Mouse (Mus musculus) kidney, postnatal 0 days (tissue): ENCODE measurements around the gene Ankrd22. TPM values are rescaled to one million over a fixed set of nuclear protein-coding genes. Genes with fewer than 3 reads are reported as not detected.

Source experiments
- ATAC-seq: fragments of 200-750 bp; cut with Nextera tagmentation; replicated peaks from 2 replicates; pipeline ENCODE4 v1.8.0; 2017; ENCODE audit warnings: low read depth, moderate number of reproducible peaks, moderate TSS enrichment, moderate library complexity; ENCODE audit not compliant: low FRiP score
- DNase-seq: peaks from one replicate; pipeline ENCODE4 v3.0.0-alpha.2; 2016; ENCODE audit warnings: low spot score
- H3K27ac ChIP-seq: fragments of 300-500 bp; sonication (generic); 2 replicates; pipeline ENCODE4 v1.5.1; 2014; ENCODE audit warnings: mild to moderate bottlenecking
- H3K27me3 ChIP-seq: fragments of 300-500 bp; sonication (generic); 2 replicates; pipeline ENCODE4 v1.6.1; 2014; ENCODE audit warnings: low read length, mixed read lengths; ENCODE audit not compliant: insufficient read depth
- H3K36me3 ChIP-seq: fragments of 300-500 bp; sonication (generic); 2 replicates; pipeline ENCODE4 v1.6.1; 2014; ENCODE audit warnings: low read length, mixed read lengths; ENCODE audit not compliant: insufficient read depth
- H3K4me1 ChIP-seq: fragments of 300-500 bp; sonication (generic); replicated peaks from 2 replicates; pipeline ENCODE4 v1.6.1; 2014; ENCODE audit warnings: antibody characterized with exemption, low read length, mixed read lengths; ENCODE audit not compliant: insufficient read depth
- H3K4me2 ChIP-seq: fragments of 300-500 bp; sonication (generic); 2 replicates; pipeline ENCODE4 v1.6.1; 2014; ENCODE audit warnings: mild to moderate bottlenecking, low read length, moderate library complexity, mixed read lengths
- H3K4me3 ChIP-seq: fragments of 300-500 bp; sonication (generic); replicated peaks from 2 replicates; pipeline ENCODE4 v1.5.1; 2014; ENCODE audit warnings: low read depth, low read length
- H3K9ac ChIP-seq: fragments of 300-500 bp; sonication (generic); 2 replicates; pipeline ENCODE4 v1.6.1; 2014; ENCODE audit warnings: low read depth, low read length
- H3K9me3 ChIP-seq: fragments of 300-500 bp; sonication (generic); replicated peaks from 2 replicates; pipeline ENCODE4 v1.6.1; 2016; ENCODE audit warnings: low read length, inconsistent platforms, mixed read lengths
- CTCF ChIP-seq: IDR thresholded peaks from 2 replicates; pipeline ENCODE4 v1.5.1; 2016; ENCODE audit warnings: antibody characterized with exemption, low read depth, mild to moderate bottlenecking, moderate library complexity
- WGBS: fragments of 180-500 bp; shearing (Covaris S2); extraction: QIAGEN DNeasy Blood & Tissue Kit; methylation state at CpG from one replicate; pipeline ENCODE4 v1.1.7; 2014; 5-methylcytosine and 5-hydroxymethylcytosine counted together
- polyA plus RNA-seq: library from polyadenylated mRNA; unstranded; fragments of >200 nt; fragmentation: Nextera tagmentation; extraction: Ambion mirVana; gene quantifications from 2 replicates; pipeline ENCODE4 v1.2.1, GENCODE M21; 2015

The Ankrd22 gene
- polyA plus RNA-seq, 1 experiment from 2014 or later = 0.14 TPM

DNA sequence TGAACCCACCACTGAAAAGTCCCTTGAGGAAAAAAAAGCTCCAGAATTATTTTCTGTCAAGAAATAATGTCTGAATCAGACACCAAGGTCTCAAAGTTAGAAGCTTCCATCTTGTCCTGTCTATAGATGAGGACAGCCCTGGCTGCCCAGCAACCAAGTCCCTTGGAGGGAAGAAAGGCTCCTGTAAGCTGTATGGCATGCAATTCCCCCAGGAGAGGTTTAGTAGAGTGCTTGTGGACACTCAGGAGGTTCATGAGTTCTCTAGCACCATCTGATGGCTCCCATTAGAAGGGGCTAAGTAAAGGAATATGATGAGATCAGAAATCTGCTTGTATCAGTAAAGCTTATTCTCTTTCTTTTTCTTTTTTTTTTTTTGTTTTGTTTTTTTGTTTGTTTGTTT, 3.3 kb upstream of the Ankrd22 start:
- TF ChIP-seq CTCF = no peak
- no peak overlapping the region for H3K9ac ChIP-seq
- no peaks in the 10 kb centered on the region for H3K27me3 ChIP-seq
- no peaks in the 10 kb centered on the region for H3K9me3 ChIP-seq
- H3K36me3 ChIP-seq = no peaks in the 10 kb centered on the region
- DNase-seq = no peak
- H3K4me1 ChIP-seq = no peaks in the 10 kb centered on the region
- H3K4me3 ChIP-seq = no peak overlapping the region
- no peak for ATAC-seq
- no peak overlapping the region for H3K4me2 ChIP-seq
- no peak overlapping the region for H3K27ac ChIP-seq

DNA sequence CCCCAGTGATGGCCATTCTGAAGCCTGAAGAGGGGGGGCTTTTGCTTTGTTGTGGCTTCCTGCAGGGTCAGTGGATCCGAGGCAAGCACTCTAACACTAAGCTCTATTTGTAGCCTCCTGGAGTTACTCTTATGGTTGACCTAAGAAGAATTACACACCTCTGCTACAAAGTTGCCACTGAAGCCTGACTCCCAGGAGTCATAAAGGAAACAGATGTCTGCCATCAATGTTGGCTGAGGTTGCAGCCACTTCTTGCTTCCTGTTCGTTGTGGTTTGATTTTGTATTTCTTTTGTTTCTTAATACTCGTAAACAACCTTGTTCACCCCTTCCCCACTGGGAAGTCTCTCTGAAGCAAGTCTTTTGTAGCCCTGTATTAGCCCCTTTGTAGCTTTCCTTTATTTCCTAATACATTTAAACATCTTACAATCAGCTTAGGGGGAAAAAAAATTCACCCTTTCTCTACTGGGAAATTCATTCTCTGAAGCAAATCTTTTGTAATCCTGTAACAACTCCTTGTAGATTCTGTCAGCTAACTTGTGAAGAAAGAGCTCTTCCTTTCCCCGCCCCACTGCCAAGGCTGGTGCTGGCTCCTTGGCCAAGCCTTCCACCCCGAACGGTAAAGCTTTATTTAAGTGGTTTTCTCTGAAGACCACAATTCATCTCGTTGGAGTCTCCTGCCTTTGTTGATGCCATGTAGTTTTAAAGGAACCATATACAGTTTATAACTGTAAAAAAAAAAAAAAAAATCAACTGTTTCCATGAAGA, 2.2 kb upstream of the Ankrd22 start:
- no peaks in the 10 kb centered on the region for H3K36me3 ChIP-seq
- H3K4me3 ChIP-seq = no peak overlapping the region
- no peaks in the 10 kb centered on the region for H3K27me3 ChIP-seq
- 41% methylated on average over 7 of the region's 7 CpGs for WGBS
- no peak overlapping the region for H3K9ac ChIP-seq
- DNase-seq (peak; percentile 32), ATAC-seq (no peak)
- H3K27ac ChIP-seq = no peak overlapping the region
- H3K4me2 ChIP-seq = no peak overlapping the region
- no peaks in the 10 kb centered on the region for H3K9me3 ChIP-seq
- no peak for TF ChIP-seq CTCF
- no peaks in the 10 kb centered on the region for H3K4me1 ChIP-seq

- H3K36me3 ChIP-seq = no peaks in the 10 kb centered on the region
- 68% methylated on average over 4 of the region's 4 CpGs for whole genome bisulfite sequencing
- H3K27ac ChIP-seq = no peak overlapping the region
- no peaks in the 10 kb centered on the region for H3K4me1 ChIP-seq
- H3K9me3 ChIP-seq = no peaks in the 10 kb centered on the region
- H3K4me2 ChIP-seq = no peak overlapping the region
- DNase-seq = no peak
- no peak for TF ChIP-seq CTCF
- no peaks in the 10 kb centered on the region for H3K27me3 ChIP-seq
- no peak for ATAC-seq
- no peak overlapping the region for H3K4me3 ChIP-seq
- H3K9ac ChIP-seq = no peak overlapping the region
These were observed 533 bp upstream of the Ankrd22 start for GRCm38 (mm10) chr19:34166386-34166785.

GRCm38 (mm10) chr19:34162693-34163092, 3.2 kb downstream of the Ankrd22 start:
- Histone ChIP-seq H3K4me2 (no peak overlapping the region), H3K4me3 (no peak overlapping the region), H3K27ac (no peak overlapping the region), H3K36me3 (no peaks in the 10 kb centered on the region), H3K9me3 (no peaks in the 10 kb centered on the region), H3K27me3 (no peaks in the 10 kb centered on the region), H3K9ac (no peak overlapping the region), H3K4me1 (no peaks in the 10 kb centered on the region)
- 84% methylated on average over 5 of the region's 5 CpGs for WGBS
- ATAC-seq (no peak), DNase-seq (no peak)
- no peak for TF ChIP-seq CTCF

DNA sequence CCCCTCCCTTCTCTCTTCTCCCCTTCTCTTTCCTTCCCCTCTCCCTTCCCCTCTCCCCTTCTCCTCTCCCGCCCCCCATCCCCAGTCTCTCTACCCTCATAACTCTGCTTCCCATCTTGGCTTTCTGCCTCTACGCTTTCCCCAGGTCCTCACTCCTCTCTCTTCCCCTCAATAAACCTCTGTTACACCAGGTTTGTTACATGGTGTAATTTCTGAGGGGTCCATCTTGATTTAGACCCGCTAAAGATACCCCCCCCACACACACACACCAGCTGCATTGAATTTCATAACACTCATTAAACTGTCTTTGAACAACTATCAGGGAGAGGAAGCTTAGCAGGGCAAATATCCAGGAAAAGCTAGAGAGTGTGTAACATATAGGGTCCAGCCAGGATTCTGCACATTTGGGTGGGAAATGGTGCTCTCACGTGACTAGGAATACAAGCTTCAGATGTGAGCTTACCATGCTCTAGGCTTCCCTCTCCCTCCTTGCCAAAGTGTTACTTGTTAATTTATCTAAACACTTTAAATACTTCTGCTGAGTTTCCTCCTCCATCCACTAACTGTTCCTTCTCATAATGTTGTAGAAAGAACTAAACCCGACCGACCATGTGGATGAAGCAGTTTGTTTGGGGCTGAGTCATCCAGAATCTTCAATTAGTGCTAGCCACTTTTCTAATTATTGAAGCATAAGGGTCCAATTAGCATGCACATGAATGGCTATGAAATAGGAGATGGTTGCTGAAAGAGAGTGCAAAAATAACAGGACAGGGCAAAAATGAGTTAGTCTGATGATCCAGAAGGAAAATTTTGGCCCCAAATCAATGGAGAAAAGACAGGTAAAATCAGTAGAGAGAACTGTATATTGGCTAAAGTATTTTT, 12.3 kb downstream of the Ankrd22 start:
- H3K27me3 ChIP-seq = no peaks in the 10 kb centered on the region
- H3K4me3 ChIP-seq = no peak overlapping the region
- H3K36me3 ChIP-seq = no peaks in the 10 kb centered on the region
- no peak overlapping the region for H3K27ac ChIP-seq
- H3K4me2 ChIP-seq = no peak overlapping the region
- DNase-seq = peak; percentile 61
- WGBS = 52% methylated on average over 6 of the region's 6 CpGs
- no peak overlapping the region for H3K9ac ChIP-seq
- H3K4me1 ChIP-seq = no peaks in the 10 kb centered on the region
- H3K9me3 ChIP-seq = no peaks in the 10 kb centered on the region
- TF ChIP-seq CTCF = no peak
- ATAC-seq = peak; percentile 68; the same call in 1 of the 2 replicates

- 82% methylated on average over 1 of the region's 1 CpGs for WGBS
- H3K4me3 ChIP-seq = no peak overlapping the region
- no peaks in the 10 kb centered on the region for H3K4me1 ChIP-seq
- DNase-seq = peak; percentile 61
- ATAC-seq = no peak
- no peak overlapping the region for H3K4me2 ChIP-seq
- peak; percentile 69 for TF ChIP-seq CTCF
- H3K27ac ChIP-seq = no peak overlapping the region
- no peak overlapping the region for H3K9ac ChIP-seq
- H3K36me3 ChIP-seq = no peaks in the 10 kb centered on the region
- no peaks in the 10 kb centered on the region for H3K27me3 ChIP-seq
- H3K9me3 ChIP-seq = no peaks in the 10 kb centered on the region
These were observed 13.9 kb downstream of the Ankrd22 start for GRCm38 (mm10) chr19:34151909-34152308.
